Mouse (Mus musculus) neural tube, embryonic 13.5 days (tissue): ENCODE measurements around the gene Smpd1. TPM values are rescaled to one million over a fixed set of nuclear protein-coding genes. Genes with fewer than 3 reads are reported as not detected.

Experiments used
- ATAC-seq: fragments of 200-750 bp; cut with Nextera tagmentation; 2 replicates; pipeline ENCODE4 v1.8.0; 2017; ENCODE audit warnings: low read depth, mild to moderate bottlenecking, moderate TSS enrichment, moderate library complexity
- H3K27ac ChIP-seq: fragments of 300-500 bp; sonication (generic); replicated peaks from 2 replicates; pipeline ENCODE4 v1.5.1; 2015; ENCODE audit warnings: moderate library complexity, mild to moderate bottlenecking, inconsistent platforms
- H3K27me3 ChIP-seq: fragments of 300-500 bp; sonication (generic); 2 replicates; pipeline ENCODE4 v1.6.1; 2015; ENCODE audit warnings: mild to moderate bottlenecking, inconsistent platforms
- H3K36me3 ChIP-seq: fragments of 300-500 bp; sonication (generic); 2 replicates; pipeline ENCODE4 v1.6.1; 2015; ENCODE audit warnings: mild to moderate bottlenecking, inconsistent platforms
- H3K4me1 ChIP-seq: fragments of 300-500 bp; sonication (generic); replicated peaks from 2 replicates; pipeline ENCODE4 v1.6.1; 2015; ENCODE audit warnings: inconsistent platforms
- H3K4me2 ChIP-seq: fragments of 300-500 bp; sonication (generic); 2 replicates; pipeline ENCODE4 v1.6.1; 2015; ENCODE audit warnings: inconsistent platforms, mild to moderate bottlenecking, moderate library complexity
- H3K4me3 ChIP-seq: fragments of 300-500 bp; sonication (generic); 2 replicates; pipeline ENCODE4 v1.5.1; 2015; ENCODE audit warnings: mild to moderate bottlenecking, inconsistent platforms
- H3K9ac ChIP-seq: fragments of 300-500 bp; sonication (generic); 2 replicates; pipeline ENCODE4 v1.6.1; 2015; ENCODE audit warnings: moderate library complexity, mild to moderate bottlenecking, inconsistent platforms
- H3K9me3 ChIP-seq: fragments of 300-500 bp; sonication (generic); 2 replicates; pipeline ENCODE4 v1.6.1; 2016; ENCODE audit warnings: inconsistent platforms
- WGBS: fragments of 180-500 bp; shearing (Covaris S2); methylation state at CpG from one replicate; pipeline ENCODE4 v1.1.7; 2015; 5-methylcytosine and 5-hydroxymethylcytosine counted together
- polyA plus RNA-seq: library from polyadenylated mRNA; unstranded; fragments of >200 nt; fragmentation: Nextera tagmentation; extraction: Ambion mirVana; gene quantifications from 2 replicates; pipeline ENCODE4 v1.2.1, GENCODE M21; 2015

Smpd1 gene
- polyA plus RNA-seq, 1 experiment from 2014 or later = 71.4 TPM

GRCm38 (mm10) chr7:105581094-105581703 lies 27.0 kb downstream of the Smpd1 start, which contains the start of gene Apbb1:
Apbb1 (minus strand) TSS chr7:105581653.
- peak within 1 kb of the TSS; percentile 88 for H3K9ac ChIP-seq
- peak within 1 kb of the TSS; percentile 81 for H3K4me3 ChIP-seq
- peak within 1 kb of the TSS; percentile 81 for H3K4me2 ChIP-seq
- H3K36me3 ChIP-seq = no peaks in the 10 kb centered on the region
- no peaks in the 10 kb centered on the region for H3K27me3 ChIP-seq
- WGBS = under 1% methylated on average over 54 of the region's 54 CpGs
- no peaks in the 10 kb centered on the region for H3K9me3 ChIP-seq
- ATAC-seq = peak; percentile 94
- peak within 1 kb of the TSS; percentile 97 for H3K27ac ChIP-seq
- peaks cover 49% of the 10 kb centered on the region for H3K4me1 ChIP-seq

GRCm38 (mm10) chr7:105581959-105582358 lies 27.8 kb downstream of the Smpd1 start:
- Histone ChIP-seq H3K4me2 (peak overlapping the region; percentile 81), H3K36me3 (no peaks in the 10 kb centered on the region), H3K27me3 (no peaks in the 10 kb centered on the region), H3K9ac (peak overlapping the region; percentile 88), H3K4me1 (peaks cover 41% of the 10 kb centered on the region), H3K4me3 (peak overlapping the region; percentile 81), H3K9me3 (no peaks in the 10 kb centered on the region), H3K27ac (peak overlapping the region; percentile 97)
- 84% methylated on average over 2 of the region's 2 CpGs for WGBS
- ATAC-seq = no peak

- Histone ChIP-seq H3K9ac (no peak overlapping the region), H3K4me3 (no peak overlapping the region)
Measured at GRCm38 (mm10) chr7:105588325-105588912, 34.3 kb downstream of the Smpd1 start.

GRCm38 (mm10) chr7:105590097-105590496 lies 35.9 kb downstream of the Smpd1 start:
- 33% methylated on average over 7 of the region's 7 CpGs for WGBS
- H3K27me3 ChIP-seq = no peaks in the 10 kb centered on the region
- H3K9me3 ChIP-seq = no peaks in the 10 kb centered on the region
- no peaks in the 10 kb centered on the region for H3K36me3 ChIP-seq
- H3K27ac ChIP-seq = no peak overlapping the region
- no peaks in the 10 kb centered on the region for H3K4me1 ChIP-seq
- no peak for ATAC-seq
- H3K4me2 ChIP-seq = no peak overlapping the region
- H3K9ac ChIP-seq = no peak overlapping the region
- H3K4me3 ChIP-seq = no peak overlapping the region

More at GRCm38 (mm10) chr7:105588325-105588912, 34.3 kb downstream of the Smpd1 start:
- ATAC-seq = no peak
- Histone ChIP-seq H3K27ac (no peak overlapping the region), H3K4me1 (no peaks in the 10 kb centered on the region), H3K9me3 (no peaks in the 10 kb centered on the region), H3K36me3 (no peaks in the 10 kb centered on the region), H3K4me2 (no peak overlapping the region), H3K27me3 (no peaks in the 10 kb centered on the region)
- WGBS = 81% methylated on average over 9 of the region's 9 CpGs

- no peaks in the 10 kb centered on the region for H3K9me3 ChIP-seq
- H3K27ac ChIP-seq = no peak overlapping the region
- no peaks in the 10 kb centered on the region for H3K4me1 ChIP-seq
- no peak overlapping the region for H3K4me2 ChIP-seq
- 38% methylated on average over 9 of the region's 9 CpGs for WGBS
- no peaks in the 10 kb centered on the region for H3K27me3 ChIP-seq
- no peak overlapping the region for H3K4me3 ChIP-seq
- no peak overlapping the region for H3K9ac ChIP-seq
- peak; percentile 50; the same call in 1 of the 2 replicates for ATAC-seq
- no peaks in the 10 kb centered on the region for H3K36me3 ChIP-seq
Measured at GRCm38 (mm10) chr7:105602860-105603623, 48.9 kb downstream of the Smpd1 start.

Other genes with a start within 250 kb of the Smpd1 start
- gene Olfr689, start 243.2 kb upstream of the Smpd1 start, polyA plus RNA-seq = 0.06 TPM in 1 of 2 replicates, not detected in the other
- not detected in 2 replicates for gene Olfr690, start 220.3 kb upstream of the Smpd1 start, polyA plus RNA-seq
- 0.29 TPM in 1 of 2 replicates, not detected in the other for gene Olfr691, start 212.1 kb upstream of the Smpd1 start, polyA plus RNA-seq
- gene Olfr692, start 186.1 kb upstream of the Smpd1 start, polyA plus RNA-seq = not detected in 2 replicates
- gene Gm5901, start 179.3 kb upstream of the Smpd1 start, polyA plus RNA-seq = not detected in 2 replicates
- gene Fam160a2, start 154.3 kb upstream of the Smpd1 start, polyA plus RNA-seq = 36.7 and 43.2 TPM in 2 replicates
- gene Cnga4, start 149.8 kb upstream of the Smpd1 start, polyA plus RNA-seq = 0.20 TPM in 1 of 2 replicates, not detected in the other
- gene Cckbr, start 128.6 kb upstream of the Smpd1 start, polyA plus RNA-seq = 2.1 and 2.5 TPM in 2 replicates
- 30.8 and 31.6 TPM in 2 replicates for gene Cavin3, start 72.1 kb upstream of the Smpd1 start, polyA plus RNA-seq
- 206 and 248 TPM in 2 replicates for gene Apbb1, start 27.3 kb downstream of the Smpd1 start, polyA plus RNA-seq
- 0.21 and 0.26 TPM in 2 replicates for gene Hpx, start 45.8 kb downstream of the Smpd1 start, polyA plus RNA-seq
- gene Trim3, start 79.2 kb downstream of the Smpd1 start, polyA plus RNA-seq = 84.1 and 85.4 TPM in 2 replicates
- gene Timm10b, start 85.7 kb downstream of the Smpd1 start, polyA plus RNA-seq = 166 and 168 TPM in 2 replicates
- 81.1 and 82.1 TPM in 2 replicates for gene Arfip2, start 86.1 kb downstream of the Smpd1 start, polyA plus RNA-seq
- gene Gm45799, start 86.2 kb downstream of the Smpd1 start, polyA plus RNA-seq = 6.1 and 7.1 TPM in 2 replicates
- 1.0 and 1.2 TPM in 2 replicates for gene Dnhd1, start 96.5 kb downstream of the Smpd1 start, polyA plus RNA-seq
- gene Ilk, start 182.2 kb downstream of the Smpd1 start, polyA plus RNA-seq = 215 and 225 TPM in 2 replicates
- 26.0 and 26.3 TPM in 2 replicates for gene Rrp8, start 183.0 kb downstream of the Smpd1 start, polyA plus RNA-seq
- 121 TPM in 2 replicates for gene Taf10, start 190.0 kb downstream of the Smpd1 start, polyA plus RNA-seq
- gene Tpp1, start 197.9 kb downstream of the Smpd1 start, polyA plus RNA-seq = 48.4 and 49.2 TPM in 2 replicates
- 13.5 and 14.7 TPM in 2 replicates for gene Dchs1, start 233.3 kb downstream of the Smpd1 start, polyA plus RNA-seq